Mouse (Mus musculus): Measurements from ENCODE around the gene Ifrd2. TPM values are rescaled to one million over a fixed set of nuclear protein-coding genes. Genes with fewer than 3 reads are reported as not detected.

The Ifrd2 gene
- polyA plus RNA-seq, 1 experiment = 60.1 TPM

DNA sequence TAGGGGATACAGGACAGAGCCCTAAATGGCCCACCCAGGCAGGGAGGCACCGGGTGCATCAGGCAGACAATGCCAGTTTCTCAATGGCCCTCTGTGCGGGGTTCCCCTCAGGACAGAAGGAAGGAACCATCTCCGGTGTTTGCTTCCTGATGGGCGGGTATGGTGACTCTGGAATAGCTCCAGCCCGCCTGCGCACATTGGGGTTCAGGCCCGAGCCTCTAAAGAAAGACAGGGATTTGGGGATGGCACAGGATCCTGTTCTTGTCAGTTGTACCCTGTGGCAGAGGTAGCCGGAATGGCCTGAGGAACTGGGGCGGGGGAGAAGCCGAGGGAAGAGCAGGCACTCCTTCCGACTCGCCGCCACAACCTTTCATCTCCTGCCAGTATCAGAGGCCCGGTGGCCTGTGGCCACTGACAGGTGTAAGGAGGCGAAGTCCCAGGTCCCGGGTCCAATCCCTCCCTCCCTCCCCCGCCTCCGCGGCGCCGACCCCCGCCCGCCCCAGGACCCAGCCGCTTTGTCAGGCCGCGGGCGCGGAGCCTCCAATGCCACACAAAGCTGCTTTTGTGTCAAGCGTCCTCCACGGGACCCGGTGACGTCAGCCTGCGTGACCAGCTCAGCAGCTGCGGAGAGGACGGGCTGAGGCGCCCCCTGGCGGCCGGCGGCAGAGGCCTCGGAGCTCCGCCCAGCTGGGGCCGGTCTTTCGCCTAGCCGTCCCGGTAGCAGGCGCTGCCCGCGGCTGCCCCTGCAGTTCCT, 24.9 kb downstream of the Ifrd2 start:
- no peak for DNase-seq (ENCODE audit: low read depth, low spot score)
- WGBS = 2% methylated on average over 32 of the region's 48 CpGs

DNA sequence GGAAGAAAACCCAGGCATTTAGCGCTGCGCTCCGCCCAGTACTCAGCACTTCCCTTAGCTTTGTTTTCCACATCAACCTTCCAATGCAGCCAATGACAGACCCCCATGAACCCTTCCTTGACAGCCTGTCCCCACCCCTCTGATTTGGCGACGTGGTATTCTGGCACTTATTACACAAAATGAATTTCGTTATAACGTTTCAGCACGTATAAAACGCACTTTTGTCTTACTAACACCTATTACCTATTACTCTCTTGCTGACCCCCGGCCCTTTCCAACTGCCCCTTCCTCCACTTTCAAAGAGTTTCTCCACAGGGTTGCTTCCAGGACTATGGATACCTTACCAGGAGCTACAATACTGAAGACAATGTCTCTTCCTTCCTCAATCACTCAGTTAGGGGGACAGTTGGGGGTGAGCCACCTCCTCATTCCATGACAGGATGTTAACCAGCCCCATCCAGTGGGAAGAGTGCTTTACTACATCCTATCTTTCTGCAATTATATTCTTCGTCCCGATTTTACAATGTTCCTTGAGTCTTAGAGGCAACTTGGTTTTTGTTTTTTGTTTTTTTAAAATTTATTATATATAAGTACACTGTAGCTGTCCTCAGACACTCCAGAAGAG, 25.6 kb downstream of the Ifrd2 start:
- no peak for DNase-seq (ENCODE audit: low read depth, low spot score)
- 3% methylated on average over 12 of the region's 12 CpGs for WGBS

DNA sequence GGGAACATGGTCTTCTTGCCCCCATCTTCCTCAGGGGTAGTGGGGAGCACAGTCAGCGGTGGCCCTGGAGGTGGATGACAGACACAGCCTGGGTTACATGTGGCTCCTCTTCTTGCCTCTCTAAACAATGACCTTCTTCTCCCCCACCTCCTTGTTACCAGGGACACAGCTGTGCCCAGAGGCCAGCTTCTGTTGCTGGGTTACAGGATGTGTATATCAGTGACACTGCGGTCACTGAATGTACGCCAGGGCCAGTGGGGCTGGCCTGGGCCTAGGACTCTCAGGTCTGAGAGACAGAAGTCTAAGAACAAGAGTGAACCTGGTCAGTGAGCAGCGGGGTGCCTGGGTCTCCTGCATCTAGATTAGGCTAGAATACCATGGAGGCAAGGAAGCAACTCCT, 27.6 kb downstream of the Ifrd2 start:
- no peak for DNase-seq (ENCODE audit: low read depth, low spot score)
- 84% methylated on average over 4 of the region's 4 CpGs for WGBS

DNA sequence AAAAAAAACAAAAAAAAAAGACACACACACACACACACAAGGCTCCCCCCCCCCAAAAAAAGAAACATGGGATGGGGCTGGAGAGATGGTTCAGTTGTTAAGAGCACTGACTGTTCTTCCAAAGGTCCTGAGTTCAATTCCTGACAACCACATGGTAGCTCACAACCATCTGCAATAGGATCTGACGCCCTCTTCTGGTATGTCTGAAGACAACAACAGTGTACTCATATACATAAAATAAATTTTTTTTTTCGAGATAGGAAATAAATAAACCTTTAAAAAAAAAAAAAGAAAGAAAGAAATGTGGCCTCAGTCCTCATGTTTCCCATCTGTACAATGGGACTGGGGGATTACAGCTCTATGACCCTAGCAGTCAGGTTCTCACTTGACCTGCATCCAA, 30.0 kb downstream of the Ifrd2 start:
- WGBS = 68% methylated on average over 2 of the region's 2 CpGs
- no peak for DNase-seq (ENCODE audit: low read depth, low spot score)

DNA sequence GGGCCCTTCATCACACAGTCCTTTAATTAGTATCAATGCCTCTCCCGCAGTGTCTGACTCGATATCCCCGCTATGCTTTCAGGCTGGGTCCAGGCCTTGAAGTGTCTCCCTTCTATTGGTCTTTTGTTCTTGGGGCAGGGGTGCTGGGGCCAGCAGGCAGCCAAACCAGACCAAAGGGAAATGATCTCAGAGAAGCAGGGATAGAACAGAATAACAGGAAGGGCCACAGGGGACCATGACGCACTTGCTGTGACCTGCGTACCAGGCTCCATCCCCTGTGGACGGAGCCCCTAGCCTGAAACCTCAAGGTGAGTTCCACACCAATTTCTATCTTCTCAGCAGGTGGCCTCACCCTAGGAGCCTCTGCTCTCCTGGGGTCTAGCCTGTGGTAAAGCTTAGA, 30.7 kb downstream of the Ifrd2 start:
- DNase-seq (ENCODE audit: low read depth, low spot score) = no peak
- WGBS = 88% methylated on average over 6 of the region's 6 CpGs

DNA sequence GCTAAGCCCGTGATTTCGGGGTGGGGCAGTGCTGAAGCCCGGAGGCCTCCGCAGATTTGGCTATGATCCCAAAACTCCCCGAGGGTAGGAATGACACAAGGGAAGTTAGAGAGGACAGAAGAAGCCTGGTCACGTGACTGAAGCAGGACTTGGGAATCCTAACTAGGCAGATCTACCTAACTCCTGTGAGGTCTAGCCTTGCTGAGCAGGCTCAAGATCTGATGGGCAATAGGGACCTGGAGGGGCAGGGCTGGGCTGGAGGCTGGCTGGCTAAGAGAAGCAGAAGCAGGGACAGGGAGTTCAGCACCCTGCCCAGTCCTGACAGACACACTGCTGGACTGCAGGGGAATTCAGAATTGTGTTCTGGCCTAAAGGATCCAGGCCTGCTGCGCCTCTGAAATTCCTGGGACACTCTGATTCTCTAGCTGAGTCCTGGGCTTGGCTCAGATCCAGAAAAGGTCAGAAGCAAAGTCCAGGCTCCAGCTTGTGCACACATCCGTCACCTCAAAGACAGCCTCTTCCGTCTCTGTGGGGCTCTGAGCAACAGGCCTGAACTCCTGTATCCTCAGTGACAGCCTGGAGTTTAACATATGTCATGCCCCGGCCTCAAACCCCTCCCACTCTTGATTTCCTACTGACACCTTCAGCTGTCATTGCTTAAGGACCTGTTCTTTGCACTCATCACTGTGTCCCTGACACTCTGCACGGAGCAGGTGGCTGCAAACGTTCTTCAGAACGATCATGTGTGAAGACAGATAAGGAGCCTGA, 31.5 kb downstream of the Ifrd2 start:
- no peak for DNase-seq (ENCODE audit: low read depth, low spot score)
- WGBS = 15% methylated on average over 13 of the region's 13 CpGs

DNA sequence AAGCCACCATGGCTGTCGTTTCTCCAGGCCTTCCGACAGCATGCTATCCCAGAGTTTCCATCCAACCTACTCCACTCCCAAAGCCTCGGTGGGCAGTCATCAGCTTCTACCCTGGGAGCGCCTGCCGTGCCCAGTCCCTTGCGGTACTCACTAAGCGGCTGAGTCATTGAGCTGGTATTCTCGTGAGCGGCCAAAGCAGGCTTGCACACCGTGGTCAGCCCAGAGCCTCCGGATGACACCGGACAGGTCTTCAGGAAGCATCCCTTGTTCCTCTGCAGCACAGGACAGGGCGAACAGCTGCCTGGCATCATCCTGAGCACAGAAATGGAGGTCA, 32.1 kb downstream of the Ifrd2 start:
- DNase-seq (ENCODE audit: low read depth, low spot score) = no peak
- 46% methylated on average over 13 of the region's 13 CpGs for WGBS

DNA sequence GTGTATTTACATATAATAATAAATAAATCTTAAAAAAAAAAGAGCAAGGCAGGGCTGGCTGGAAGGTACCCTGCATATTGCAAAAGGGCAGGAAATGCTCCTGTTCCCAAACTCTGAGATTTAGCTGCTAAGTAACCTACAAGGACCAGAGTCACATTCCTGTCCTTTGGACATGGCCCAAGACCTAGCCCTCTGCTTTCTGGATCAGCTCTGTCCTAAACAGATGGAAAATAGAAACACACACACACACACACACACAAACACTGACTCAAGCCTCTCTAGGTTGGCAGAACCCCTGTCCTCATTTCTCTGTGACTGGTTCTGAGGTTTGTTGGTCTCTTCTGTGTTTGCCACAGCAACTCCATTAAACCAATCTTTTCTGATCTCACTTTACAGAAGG, 33.5 kb downstream of the Ifrd2 start:
- no peak for DNase-seq (ENCODE audit: low read depth, low spot score)

DNA sequence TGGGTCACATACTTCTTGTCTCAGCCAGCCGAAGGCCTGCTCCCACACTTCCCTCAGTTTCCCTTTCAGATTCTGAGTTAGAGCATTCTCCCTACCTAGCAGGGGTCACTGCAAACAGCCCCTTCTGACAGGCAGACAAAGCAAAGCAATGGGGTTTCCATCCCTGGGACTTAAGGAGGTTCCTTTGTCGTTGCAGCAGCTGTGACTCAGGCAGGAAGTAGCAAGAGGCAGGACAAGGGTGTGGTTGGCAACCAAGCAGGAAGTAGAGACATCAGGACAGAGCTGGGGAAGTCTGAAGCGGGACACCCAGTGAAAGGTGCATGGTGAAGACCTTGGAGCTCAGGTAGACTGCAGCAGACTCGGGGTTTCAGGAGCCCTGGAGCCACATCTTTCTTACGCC, 37.1 kb downstream of the Ifrd2 start:
- DNase-seq (ENCODE audit: low read depth, low spot score) = no peak
- 36% methylated on average over 5 of the region's 5 CpGs for WGBS

DNA sequence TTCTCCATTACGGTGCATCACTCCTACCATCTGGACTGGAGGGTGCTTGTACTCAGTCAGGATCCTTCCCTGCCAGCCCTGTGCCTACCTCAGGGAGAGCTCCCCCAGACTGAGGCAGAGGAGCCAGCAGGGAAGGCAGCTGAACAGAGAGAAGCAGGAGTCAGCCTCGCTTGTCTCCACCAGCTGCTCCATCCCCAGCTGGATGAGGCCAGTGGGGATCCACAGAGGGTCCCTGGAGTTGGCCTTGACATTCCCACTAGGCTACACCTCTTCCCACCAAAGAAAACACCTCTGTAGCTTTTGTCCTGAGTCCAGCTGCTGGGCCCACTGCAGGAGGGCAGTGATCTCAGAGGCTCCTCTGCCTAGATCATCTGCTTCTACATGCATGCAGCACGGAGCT, 37.5 kb downstream of the Ifrd2 start:
- no peak for DNase-seq (ENCODE audit: low read depth, low spot score)
- WGBS = 64% methylated on average over 3 of the region's 3 CpGs

DNA sequence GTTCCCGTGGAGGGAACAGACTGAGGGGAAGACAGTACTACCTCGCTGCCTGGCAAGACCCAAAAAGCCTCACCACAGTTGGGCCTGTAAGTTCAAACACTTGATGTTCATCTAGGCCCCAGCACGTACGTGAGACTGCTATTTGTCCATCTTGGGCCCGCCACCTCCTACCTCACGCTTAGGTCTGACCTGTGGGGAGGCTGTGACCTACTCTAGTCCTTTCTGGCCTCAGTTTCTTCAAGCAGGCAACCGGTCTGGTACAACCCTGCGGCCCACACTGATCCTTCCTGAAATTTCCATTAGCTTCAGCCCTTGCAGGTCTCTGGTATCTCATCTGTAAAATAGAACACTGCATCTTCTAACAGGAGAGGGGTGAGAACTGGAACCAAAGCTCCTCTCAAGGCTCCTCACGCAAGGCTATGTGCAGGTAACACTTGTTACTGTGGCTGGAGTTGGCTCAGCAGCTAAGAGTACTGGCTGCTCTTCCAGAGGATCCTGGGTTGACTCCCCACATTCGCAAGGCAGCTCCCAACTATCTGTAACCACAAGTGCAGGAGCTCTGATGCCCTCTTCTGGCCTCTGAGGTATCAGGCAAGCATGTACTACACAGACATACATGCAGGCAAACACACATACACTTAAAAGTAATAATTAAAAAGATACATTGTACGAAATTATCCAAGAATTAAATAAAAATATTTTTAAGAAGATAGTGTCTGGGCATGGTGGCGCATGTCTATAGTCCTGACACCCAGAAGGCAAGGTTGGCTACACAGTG, 38.1 kb downstream of the Ifrd2 start:
- WGBS = 87% methylated on average over 12 of the region's 12 CpGs
- no peak for DNase-seq (ENCODE audit: low read depth, low spot score)

DNA sequence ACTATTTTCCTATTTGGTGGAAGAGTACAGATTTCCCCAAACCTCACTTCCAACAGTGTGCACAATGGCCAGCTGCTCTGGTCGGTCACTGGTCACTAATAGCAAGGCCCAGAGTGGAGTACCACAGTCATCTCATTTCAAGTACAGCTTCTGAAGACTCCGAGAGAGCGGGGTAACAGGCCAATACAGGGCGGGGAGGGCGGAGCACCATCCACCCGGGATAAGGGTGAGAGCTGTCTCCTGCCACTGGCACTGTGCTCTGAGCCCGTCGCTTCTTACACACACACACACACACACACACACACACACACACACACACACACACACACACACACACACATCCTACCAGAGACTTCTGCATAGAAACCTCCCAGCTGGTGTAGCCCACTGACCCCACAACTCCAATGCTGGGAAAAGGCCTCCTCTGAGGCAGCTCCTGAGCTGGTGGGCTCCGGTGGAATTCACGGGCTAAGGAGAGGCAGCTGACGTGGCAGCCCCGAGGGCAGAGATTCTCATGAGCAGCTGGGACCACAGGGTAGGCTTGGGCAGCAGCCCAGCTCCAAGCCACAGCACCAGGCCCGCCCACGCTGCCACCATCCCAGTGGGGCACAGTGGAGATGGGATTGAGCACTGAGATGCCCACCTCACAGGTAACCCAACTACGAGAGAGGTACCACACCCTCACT, 38.9 kb downstream of the Ifrd2 start:
- 42% methylated on average over 14 of the region's 15 CpGs for WGBS
- no peak for DNase-seq (ENCODE audit: low read depth, low spot score)

DNA sequence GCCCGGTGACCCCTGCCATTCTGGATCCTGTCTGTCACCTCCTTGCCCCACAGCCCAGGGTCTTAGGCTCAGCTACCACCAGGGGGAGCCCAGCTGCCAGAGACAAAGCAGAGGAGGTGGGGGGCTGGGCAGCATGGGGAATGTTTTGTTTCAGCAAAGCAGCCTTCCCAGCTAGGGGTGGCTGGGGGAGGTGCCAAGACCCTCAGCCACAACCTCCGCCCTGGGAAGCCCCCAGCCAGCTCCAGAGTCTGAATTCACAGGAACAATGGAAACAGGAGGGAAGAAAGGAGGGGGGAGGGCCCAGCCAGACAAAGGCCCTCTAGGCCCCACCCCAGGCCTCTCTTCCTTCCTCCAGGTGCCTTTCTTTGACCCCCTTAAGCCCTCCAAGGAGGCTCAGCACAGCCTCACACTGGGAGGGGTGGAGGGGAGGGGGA, 39.4 kb downstream of the Ifrd2 start:
- WGBS = 26% methylated on average over 2 of the region's 2 CpGs
- no peak for DNase-seq (ENCODE audit: low read depth, low spot score)

DNA sequence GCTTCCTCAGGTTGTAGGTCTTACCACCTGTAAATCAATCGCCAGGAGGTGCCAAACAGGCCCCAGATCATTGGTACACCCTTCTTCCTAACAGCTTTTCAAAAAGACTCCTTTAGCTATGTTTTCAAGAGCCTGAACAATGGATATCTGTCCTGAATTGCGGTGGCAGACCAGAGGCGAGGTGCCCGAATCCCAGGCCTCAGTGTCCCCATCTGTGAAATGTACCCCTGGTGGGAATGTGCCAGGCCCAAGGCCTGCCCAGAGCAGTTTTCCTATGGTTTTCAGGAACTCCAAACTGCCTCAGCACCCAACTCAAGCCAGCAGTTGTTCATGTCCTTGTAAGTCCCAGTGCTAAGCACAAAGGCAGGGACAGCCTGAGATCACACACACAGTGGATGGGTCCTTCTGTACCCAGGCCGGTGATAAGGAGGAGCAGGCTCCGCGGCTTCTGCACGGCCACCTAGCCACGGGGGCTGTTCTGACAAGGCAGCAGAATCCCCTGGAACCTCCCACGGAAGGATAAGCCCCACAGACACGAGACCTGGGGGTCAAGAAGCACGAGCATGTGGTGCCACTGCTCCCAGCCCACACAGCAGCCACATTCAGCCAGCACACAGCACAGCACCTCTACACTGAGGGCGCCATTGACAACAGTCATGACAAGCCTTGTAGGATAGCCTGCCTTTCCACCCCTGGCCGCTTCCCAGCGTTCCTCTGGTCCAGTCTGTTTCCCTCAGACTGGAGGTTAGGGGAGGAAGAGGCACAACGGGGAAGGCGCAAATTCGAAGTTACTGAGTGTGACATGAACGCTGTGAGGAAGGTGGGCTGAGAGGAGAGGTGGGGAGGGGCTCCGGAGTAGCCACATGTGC, 40.2 kb downstream of the Ifrd2 start:
- whole genome bisulfite sequencing = 70% methylated on average over 20 of the region's 20 CpGs

DNA sequence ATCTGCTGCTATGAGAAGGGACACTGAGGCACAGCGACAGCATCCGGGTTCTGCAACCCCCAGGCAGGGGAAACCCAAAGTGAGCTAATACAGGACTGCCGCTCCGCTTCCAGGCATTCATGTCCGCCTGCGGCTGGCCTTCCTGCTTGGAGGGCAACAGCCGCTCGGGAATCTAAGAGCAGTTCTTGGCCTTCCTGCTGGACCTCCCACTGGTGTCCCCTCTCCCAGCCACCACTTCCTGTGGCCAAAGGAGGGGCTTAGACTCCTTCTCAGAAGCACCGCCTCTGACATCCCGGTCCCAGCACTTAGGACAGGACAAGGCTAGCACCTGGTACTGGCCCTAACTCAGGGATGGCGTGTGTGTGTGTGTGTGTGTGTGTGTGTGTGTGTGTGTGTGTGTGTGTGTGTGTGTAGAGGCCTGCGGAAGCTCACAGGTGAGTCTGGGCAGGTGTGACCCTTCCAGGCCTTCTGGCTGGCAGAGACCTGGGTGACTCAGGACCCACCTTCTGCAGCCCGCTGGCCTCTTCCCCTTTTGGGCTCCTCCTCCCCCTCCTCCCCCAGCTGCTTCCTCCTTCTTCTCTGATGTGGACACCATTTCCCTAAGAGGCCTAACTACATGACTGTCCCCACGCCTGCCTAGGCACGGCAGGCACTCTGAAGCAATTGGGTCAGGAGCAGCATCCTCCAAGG, 41.4 kb downstream of the Ifrd2 start:
- 57% methylated on average over 14 of the region's 15 CpGs for WGBS
- no peak for DNase-seq (ENCODE audit: low read depth, low spot score)

More for the DNA sequence above, 40.2 kb downstream of the Ifrd2 start:
- DNase-seq (ENCODE audit: low read depth, low spot score) = no peak

DNA sequence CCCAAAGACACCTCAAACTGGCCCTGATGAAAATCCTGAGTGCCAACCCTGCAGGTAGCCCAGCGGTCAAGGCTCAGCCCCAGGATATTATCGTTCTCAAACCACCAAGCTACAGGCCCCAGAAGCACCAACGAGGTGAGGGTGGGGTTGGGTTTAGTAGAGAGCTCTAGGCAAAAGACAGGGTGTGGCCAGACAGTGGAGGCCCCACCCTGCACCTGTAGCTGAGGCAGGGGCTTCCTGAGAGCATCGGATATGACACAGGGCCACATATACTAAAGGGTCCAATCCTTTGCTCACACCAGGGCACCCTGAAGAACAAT, 41.9 kb downstream of the Ifrd2 start:
- 15% methylated on average over 4 of the region's 4 CpGs for WGBS
- no peak for DNase-seq (ENCODE audit: low read depth, low spot score)

DNA sequence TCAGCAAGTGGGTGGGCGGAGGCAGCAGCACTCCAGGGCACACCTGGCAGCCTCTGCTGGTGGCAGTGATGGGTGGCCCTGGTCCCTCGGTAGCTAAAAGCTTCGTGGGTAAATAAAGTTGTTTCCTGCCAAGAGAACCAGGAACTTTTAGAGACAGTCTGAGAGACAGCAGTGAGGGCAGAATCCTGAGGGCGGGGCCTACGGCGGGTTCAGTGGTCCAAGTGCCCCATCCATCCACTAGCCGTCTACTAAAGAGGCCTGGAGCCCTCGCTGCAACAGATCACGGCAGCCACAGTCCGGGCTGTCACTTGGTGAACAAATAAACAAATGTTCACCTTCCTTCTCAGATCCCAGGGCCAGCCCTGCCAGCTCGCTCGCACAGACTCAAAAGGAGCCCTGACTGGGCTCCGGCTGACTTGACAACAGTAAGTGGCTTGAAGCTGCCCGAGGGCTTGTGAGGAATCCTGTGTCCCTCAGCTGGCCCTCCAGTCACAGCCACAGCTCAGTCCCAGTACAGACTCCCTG, 42.5 kb downstream of the Ifrd2 start:
- DNase-seq (ENCODE audit: low read depth, low spot score) = no peak
- WGBS = 18% methylated on average over 14 of the region's 14 CpGs

DNA sequence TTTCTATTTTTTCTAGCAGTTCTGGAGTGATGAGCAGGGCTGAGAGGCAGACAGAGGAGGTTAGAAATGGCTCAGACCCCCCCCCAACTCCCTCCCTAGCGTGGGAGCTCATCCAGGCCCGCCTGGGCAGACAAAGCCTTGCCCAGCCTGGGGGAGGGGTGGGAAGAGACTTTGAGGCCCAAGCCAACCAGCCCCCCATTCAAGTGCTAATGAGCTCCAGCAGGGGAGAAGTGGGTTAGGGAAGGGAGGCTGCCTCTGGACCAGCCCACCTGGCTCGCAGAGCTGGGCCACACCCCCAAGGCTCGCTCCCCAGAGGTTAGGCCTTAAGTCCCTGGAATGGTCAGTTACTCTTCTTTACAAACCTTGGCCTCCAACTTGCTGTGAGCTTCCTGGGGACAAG, 43.1 kb downstream of the Ifrd2 start:
- 41% methylated on average over 4 of the region's 4 CpGs for WGBS
- no peak for DNase-seq (ENCODE audit: low read depth, low spot score)

Measured in large intestine, adult 2 months (tissue).